Mouse (Mus musculus) forebrain, postnatal 0 days (tissue): ENCODE results near the gene Hdac4. TPM values are rescaled to one million over a fixed set of nuclear protein-coding genes. Genes with fewer than 3 reads are reported as not detected.

Source experiments
- ATAC-seq: fragments of 200-750 bp; cut with Nextera tagmentation; 2 replicates; pipeline ENCODE4 v1.8.0; 2017; ENCODE audit warnings: mild to moderate bottlenecking, moderate library complexity
- DNase-seq: peaks from one replicate; pipeline ENCODE4 v3.0.0-alpha.2; 2015
- H3K27ac ChIP-seq: fragments of 300-500 bp; sonication (generic); 2 replicates; pipeline ENCODE4 v1.5.1; 2014; ENCODE audit warnings: low read depth, mild to moderate bottlenecking, antibody characterized with exemption, low read length, moderate library complexity, mixed read lengths
- H3K27me3 ChIP-seq: fragments of 300-500 bp; sonication (generic); 2 replicates; pipeline ENCODE4 v1.6.1; 2014; ENCODE audit warnings: mild to moderate bottlenecking, low read length, mixed read lengths; ENCODE audit not compliant: insufficient read depth
- H3K36me3 ChIP-seq: fragments of 300-500 bp; sonication (generic); 2 replicates; pipeline ENCODE4 v1.6.1; 2014; ENCODE audit warnings: mild to moderate bottlenecking, moderate library complexity; ENCODE audit not compliant: insufficient read depth
- H3K4me1 ChIP-seq: fragments of 300-500 bp; sonication (generic); 2 replicates; pipeline ENCODE4 v1.6.1; 2014; ENCODE audit warnings: antibody characterized with exemption; ENCODE audit not compliant: insufficient read depth
- H3K4me2 ChIP-seq: fragments of 300-500 bp; sonication (generic); 2 replicates; pipeline ENCODE4 v1.6.1; 2014; ENCODE audit warnings: low read depth, mild to moderate bottlenecking, moderate library complexity
- H3K4me3 ChIP-seq: fragments of 300-500 bp; sonication (generic); 2 replicates; pipeline ENCODE4 v1.5.1; 2014; ENCODE audit warnings: low read depth, low read length, mixed read lengths
- H3K9ac ChIP-seq: fragments of 300-500 bp; sonication (generic); 2 replicates; pipeline ENCODE4 v1.6.1; 2014; ENCODE audit warnings: mild to moderate bottlenecking
- H3K9me3 ChIP-seq: fragments of 300-500 bp; sonication (generic); 2 replicates; pipeline ENCODE4 v1.6.1; 2016; ENCODE audit warnings: low read length
- CTCF ChIP-seq: sonication (generic); IDR thresholded peaks from 2 replicates; pipeline ENCODE4 v1.5.1; 2016; ENCODE audit warnings: antibody characterized with exemption, control low read depth, low read depth
- WGBS: fragments of 180-500 bp; shearing (Covaris S2); extraction: QIAGEN DNeasy Blood & Tissue Kit; methylation state at CpG from one replicate; pipeline ENCODE4 v1.1.7; 2014; 5-methylcytosine and 5-hydroxymethylcytosine counted together
- polyA plus RNA-seq: library from polyadenylated mRNA; unstranded; fragments of >200 nt; fragmentation: Nextera tagmentation; extraction: Ambion mirVana; gene quantifications from 2 replicates; pipeline ENCODE4 v1.2.1, GENCODE M21; 2015
- total RNA-seq: library from RNA; depleted of rRNA; stranded (reverse); fragments of >200 nt; gene quantifications from 2 replicates; pipeline ENCODE4 v1.2.3, GENCODE M21; 2014

The Hdac4 gene
- total and polyA plus RNA-seq, 2 experiments from 2014 or later = 21.3 to 57.0 TPM

DNA sequence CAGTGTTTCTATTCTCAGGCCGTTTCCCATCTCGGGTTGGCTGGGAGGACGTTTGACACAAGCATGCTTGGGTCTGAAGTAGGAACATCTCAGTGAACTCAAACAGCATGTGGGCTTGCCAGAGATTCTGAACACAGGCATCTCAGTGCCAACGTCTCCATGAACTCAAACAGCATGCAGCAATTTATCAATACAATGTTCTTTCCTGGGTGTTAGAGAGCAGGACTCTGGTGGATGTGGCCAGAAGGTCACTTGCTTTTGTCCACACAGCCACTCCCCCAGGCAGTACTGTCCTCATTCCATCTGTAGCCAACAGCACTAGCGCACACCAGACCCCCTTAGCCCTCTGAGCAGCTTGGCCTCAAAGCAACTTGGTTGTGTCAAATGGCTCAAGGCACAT, 274.2 kb downstream of the Hdac4 start:
- Histone ChIP-seq H3K9ac (no peak overlapping the region), H3K27me3 (no peaks in the 10 kb centered on the region), H3K27ac (no peak overlapping the region), H3K36me3 (no peaks in the 10 kb centered on the region), H3K4me3 (no peak overlapping the region), H3K4me1 (no peaks in the 10 kb centered on the region), H3K4me2 (no peak overlapping the region), H3K9me3 (no peaks in the 10 kb centered on the region)
- 69% methylated on average over 5 of the region's 5 CpGs for WGBS
- no peak for TF ChIP-seq CTCF
- DNase-seq (no peak), ATAC-seq (no peak)

DNA sequence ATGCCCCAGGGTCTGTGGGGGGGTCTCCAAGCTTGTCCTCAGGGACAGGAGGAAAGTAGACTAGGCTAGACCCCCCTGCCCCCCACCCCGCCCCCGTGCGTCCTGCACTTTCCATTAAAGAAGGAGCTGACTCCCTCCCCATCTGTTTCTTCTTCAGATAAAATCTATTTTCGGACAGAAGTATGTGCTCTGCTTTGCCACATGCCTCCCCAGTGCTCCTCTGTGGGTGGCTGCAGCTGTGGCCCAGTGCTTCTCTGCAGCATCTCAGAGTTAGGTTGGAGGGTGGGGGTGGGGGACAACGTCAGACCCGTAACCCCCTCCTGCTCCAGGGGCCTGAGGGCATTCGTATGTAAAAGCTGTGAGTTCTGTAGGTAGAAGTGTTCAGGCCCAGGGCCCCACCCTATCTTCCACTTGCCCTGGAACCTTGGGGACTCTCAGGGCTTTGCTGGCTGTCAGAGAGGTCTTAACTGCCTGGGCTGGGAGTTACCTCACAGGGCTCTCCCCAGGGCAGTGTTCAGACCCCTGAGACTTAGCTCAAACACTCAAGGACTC, 275.4 kb downstream of the Hdac4 start:
- WGBS = 50% methylated on average over 7 of the region's 7 CpGs
- no peak for DNase-seq
- no peak for TF ChIP-seq CTCF
- Histone ChIP-seq H3K4me3 (no peak overlapping the region), H3K9ac (no peak overlapping the region), H3K27ac (no peak overlapping the region), H3K9me3 (no peaks in the 10 kb centered on the region), H3K27me3 (no peaks in the 10 kb centered on the region), H3K4me2 (no peak overlapping the region), H3K36me3 (no peaks in the 10 kb centered on the region), H3K4me1 (no peaks in the 10 kb centered on the region)
- no peak for ATAC-seq

DNA sequence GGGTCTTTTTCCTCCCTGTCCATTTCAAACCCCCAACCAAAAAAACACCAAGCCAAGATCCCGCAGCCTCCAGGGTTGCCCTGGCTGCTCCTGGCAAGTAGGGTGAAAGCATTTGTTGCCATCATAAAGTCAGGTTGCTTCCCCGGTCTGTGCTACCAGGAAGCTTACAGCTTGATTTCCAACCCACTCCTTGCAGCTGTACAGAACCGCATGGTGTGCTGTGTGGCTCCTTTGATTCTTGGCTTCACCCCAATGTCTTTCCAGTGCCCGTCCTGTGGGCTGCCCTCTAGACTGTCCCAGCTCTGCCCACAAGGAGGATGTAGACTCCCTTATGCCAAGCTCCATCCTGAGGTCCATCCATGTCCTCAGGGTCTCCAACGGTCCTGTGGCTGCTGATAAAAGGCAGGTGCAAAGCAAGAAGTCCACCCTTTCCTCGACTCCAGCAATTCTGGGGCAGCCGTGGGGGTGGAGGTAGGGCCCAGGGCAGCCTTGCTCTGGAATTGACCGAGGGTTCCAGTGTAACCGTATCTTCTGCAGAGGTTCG, 277.2 kb downstream of the Hdac4 start:
- no peaks in the 10 kb centered on the region for H3K4me1 ChIP-seq
- no peak for TF ChIP-seq CTCF
- no peaks in the 10 kb centered on the region for H3K9me3 ChIP-seq
- ATAC-seq (no peak), DNase-seq (no peak)
- no peak overlapping the region for H3K4me3 ChIP-seq
- 88% methylated on average over 10 of the region's 10 CpGs for WGBS
- H3K4me2 ChIP-seq = no peak overlapping the region
- no peak overlapping the region for H3K9ac ChIP-seq
- no peaks in the 10 kb centered on the region for H3K36me3 ChIP-seq
- H3K27me3 ChIP-seq = no peaks in the 10 kb centered on the region
- H3K27ac ChIP-seq = no peak overlapping the region

DNA sequence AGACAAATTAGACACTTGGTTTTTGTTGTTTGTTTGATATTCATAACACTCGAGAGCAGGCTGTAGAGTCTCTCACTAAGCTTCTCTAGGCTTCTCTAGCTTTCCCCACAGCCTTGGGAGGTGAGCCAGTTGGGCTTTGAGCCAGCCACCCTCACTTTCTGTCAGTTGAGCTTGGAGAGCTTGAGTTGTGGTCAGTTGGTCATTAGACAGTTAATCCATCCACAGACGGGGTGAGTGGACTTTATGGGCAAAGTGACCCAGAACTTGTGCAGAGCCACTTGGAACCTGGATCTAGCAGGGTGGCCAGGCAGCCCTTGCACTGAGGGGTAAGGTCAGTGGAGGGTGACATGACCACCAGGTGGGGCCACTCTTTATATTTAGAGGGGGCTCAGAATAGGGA, 277.9 kb downstream of the Hdac4 start:
- DNase-seq = no peak
- H3K4me3 ChIP-seq = no peak overlapping the region
- no peaks in the 10 kb centered on the region for H3K27me3 ChIP-seq
- WGBS = 68% methylated on average over 2 of the region's 2 CpGs
- no peaks in the 10 kb centered on the region for H3K9me3 ChIP-seq
- no peak overlapping the region for H3K27ac ChIP-seq
- no peak for TF ChIP-seq CTCF
- no peaks in the 10 kb centered on the region for H3K36me3 ChIP-seq
- no peak overlapping the region for H3K4me2 ChIP-seq
- H3K9ac ChIP-seq = no peak overlapping the region
- ATAC-seq = no peak
- H3K4me1 ChIP-seq = no peaks in the 10 kb centered on the region

DNA sequence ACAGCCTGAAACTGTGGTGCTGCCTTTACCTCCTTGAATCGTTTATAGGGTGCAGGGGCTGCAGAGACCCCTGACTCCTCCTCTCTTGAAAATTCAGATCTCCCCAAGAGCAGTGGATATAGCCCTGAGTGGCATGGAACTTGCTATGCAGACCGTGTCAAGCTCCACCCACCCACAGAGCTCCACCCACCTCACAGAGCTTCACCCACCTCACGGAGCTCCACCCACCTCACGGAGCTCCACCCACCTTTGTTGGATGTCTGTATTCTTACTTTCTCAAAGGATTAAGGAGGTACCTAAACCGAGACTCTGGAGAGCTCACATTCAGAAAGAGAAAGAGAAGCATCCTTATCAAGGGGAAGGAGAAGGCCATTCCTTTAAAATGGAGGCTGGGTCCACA, 279.5 kb downstream of the Hdac4 start:
- no peak for TF ChIP-seq CTCF
- H3K27me3 ChIP-seq = no peaks in the 10 kb centered on the region
- H3K4me2 ChIP-seq = no peak overlapping the region
- no peaks in the 10 kb centered on the region for H3K9me3 ChIP-seq
- H3K36me3 ChIP-seq = no peaks in the 10 kb centered on the region
- no peak overlapping the region for H3K4me3 ChIP-seq
- H3K27ac ChIP-seq = no peak overlapping the region
- no peak overlapping the region for H3K9ac ChIP-seq
- H3K4me1 ChIP-seq = no peaks in the 10 kb centered on the region
- DNase-seq = no peak
- WGBS = 77% methylated on average over 5 of the region's 5 CpGs
- no peak for ATAC-seq

DNA sequence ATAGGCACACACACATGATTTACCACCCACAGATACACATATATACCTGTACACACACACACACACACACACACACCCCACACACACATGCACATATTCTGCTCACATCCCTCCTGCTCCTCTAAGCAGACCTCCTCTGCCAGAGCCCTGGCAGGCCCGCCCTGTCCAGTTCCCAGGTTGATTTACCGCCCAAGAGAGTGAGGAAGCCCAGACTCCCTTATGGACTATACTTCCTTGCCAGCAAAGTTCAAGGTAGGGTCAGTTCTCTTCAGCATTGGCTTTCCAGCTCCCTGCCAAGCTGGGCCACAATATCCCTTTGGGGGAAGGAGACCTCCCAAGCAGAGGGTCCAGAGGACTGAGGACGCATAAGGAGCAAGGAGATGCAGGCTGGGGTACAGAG, 280.9 kb downstream of the Hdac4 start:
- DNase-seq = no peak
- Histone ChIP-seq H3K9ac (no peak overlapping the region), H3K9me3 (no peaks in the 10 kb centered on the region), H3K27me3 (no peaks in the 10 kb centered on the region), H3K36me3 (no peaks in the 10 kb centered on the region), H3K27ac (no peak overlapping the region), H3K4me3 (no peak overlapping the region), H3K4me1 (no peaks in the 10 kb centered on the region), H3K4me2 (no peak overlapping the region)
- 72% methylated on average over 3 of the region's 3 CpGs for WGBS
- TF ChIP-seq CTCF = no peak
- ATAC-seq = no peak

DNA sequence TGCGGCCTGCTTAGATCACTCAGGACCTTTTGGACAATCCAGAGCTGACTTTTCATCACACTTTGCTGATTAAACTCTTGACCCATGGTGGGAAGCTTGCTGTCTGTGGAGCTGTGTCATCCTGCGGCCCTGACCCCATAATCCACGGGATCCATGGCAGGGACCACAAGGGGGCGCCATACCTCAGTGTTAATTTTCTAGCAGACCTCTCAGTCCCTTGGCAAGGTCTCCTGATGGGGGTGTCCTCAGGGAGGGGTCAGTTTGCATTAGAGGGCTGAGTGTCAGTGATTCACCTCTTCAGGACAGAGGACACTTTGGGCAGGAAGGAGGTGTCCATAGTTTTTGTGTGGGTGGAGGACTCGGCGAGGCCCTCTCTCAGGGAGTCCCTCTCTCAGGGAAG, 281.6 kb downstream of the Hdac4 start:
- DNase-seq (no peak), ATAC-seq (no peak)
- Histone ChIP-seq H3K27me3 (no peaks in the 10 kb centered on the region), H3K4me2 (no peak overlapping the region), H3K9me3 (no peaks in the 10 kb centered on the region), H3K27ac (no peak overlapping the region), H3K4me1 (no peaks in the 10 kb centered on the region), H3K4me3 (no peak overlapping the region), H3K36me3 (no peaks in the 10 kb centered on the region), H3K9ac (no peak overlapping the region)
- WGBS = 51% methylated on average over 6 of the region's 6 CpGs
- peak; percentile 66 for TF ChIP-seq CTCF
